Mouse (Mus musculus) midbrain, embryonic 13.5 days (tissue): ENCODE measurements around the gene Raf1. TPM values are rescaled to one million over a fixed set of nuclear protein-coding genes. Genes with fewer than 3 reads are reported as not detected.

Source experiments
- ATAC-seq: fragments of 200-750 bp; cut with Nextera tagmentation; 2 replicates; pipeline ENCODE4 v1.8.0; 2017; ENCODE audit warnings: mild to moderate bottlenecking, moderate TSS enrichment, moderate library complexity
- H3K27ac ChIP-seq: fragments of 300-500 bp; sonication (generic); 2 replicates; pipeline ENCODE4 v1.5.1; 2015; ENCODE audit warnings: inconsistent platforms, mild to moderate bottlenecking, moderate library complexity
- H3K27me3 ChIP-seq: fragments of 300-500 bp; sonication (generic); 2 replicates; pipeline ENCODE4 v1.6.1; 2015; ENCODE audit warnings: mild to moderate bottlenecking, inconsistent platforms
- H3K36me3 ChIP-seq: fragments of 300-500 bp; sonication (generic); 2 replicates; pipeline ENCODE4 v1.6.1; 2015; ENCODE audit warnings: mild to moderate bottlenecking, inconsistent platforms
- H3K4me1 ChIP-seq: fragments of 300-500 bp; sonication (generic); replicated peaks from 2 replicates; pipeline ENCODE4 v1.6.1; 2015; ENCODE audit warnings: inconsistent platforms
- H3K4me2 ChIP-seq: fragments of 300-500 bp; sonication (generic); replicated peaks from 2 replicates; pipeline ENCODE4 v1.6.1; 2015; ENCODE audit warnings: moderate library complexity, mild to moderate bottlenecking, inconsistent platforms
- H3K4me3 ChIP-seq: fragments of 300-500 bp; sonication (generic); replicated peaks from 2 replicates; pipeline ENCODE4 v1.5.1; 2015; ENCODE audit warnings: mild to moderate bottlenecking, inconsistent platforms
- H3K9ac ChIP-seq: fragments of 300-500 bp; sonication (generic); replicated peaks from 2 replicates; pipeline ENCODE4 v1.6.1; 2015; ENCODE audit warnings: mild to moderate bottlenecking, inconsistent platforms
- H3K9me3 ChIP-seq: fragments of 300-500 bp; sonication (generic); 2 replicates; pipeline ENCODE4 v1.6.1; 2016; ENCODE audit warnings: mild to moderate bottlenecking, inconsistent platforms
- WGBS: fragments of 180-500 bp; shearing (Covaris S2); methylation state at CpG from one replicate; pipeline ENCODE4 v1.1.7; 2015; 5-methylcytosine and 5-hydroxymethylcytosine counted together
- polyA plus RNA-seq: library from polyadenylated mRNA; unstranded; fragments of >200 nt; fragmentation: Nextera tagmentation; extraction: Ambion mirVana; gene quantifications from 2 replicates; pipeline ENCODE4 v1.2.1, GENCODE M21; 2015

The Raf1 gene
- polyA plus RNA-seq, 1 experiment from 2014 or later: 159 TPM

DNA sequence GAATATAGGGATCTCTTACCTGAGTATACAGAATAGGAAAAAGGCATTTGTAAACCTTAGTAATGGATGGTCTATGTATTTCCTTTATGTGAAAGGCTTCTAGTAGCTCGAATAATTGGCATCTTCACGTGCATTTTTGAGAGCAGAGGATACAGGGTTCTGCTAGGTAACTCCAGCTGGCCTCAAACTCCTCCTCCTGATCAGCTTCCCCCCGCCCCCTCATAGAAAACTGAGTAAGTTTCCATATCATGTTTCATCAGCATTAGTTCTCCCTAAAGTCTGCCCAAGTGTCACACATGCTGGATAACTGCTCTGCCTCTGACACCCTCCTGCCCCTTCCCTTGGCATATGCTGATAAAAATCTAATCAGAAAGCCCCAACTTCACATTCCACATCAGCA, 95.6 kb downstream of the Raf1 start:
- H3K4me1 ChIP-seq: no peaks in the 10 kb centered on the region
- peaks cover 56% of the 10 kb centered on the region for H3K36me3 ChIP-seq
- no peak overlapping the region for H3K27ac ChIP-seq
- 88% methylated on average over 3 of the region's 3 CpGs for WGBS
- no peak overlapping the region for H3K4me3 ChIP-seq
- no peaks in the 10 kb centered on the region for H3K27me3 ChIP-seq
- H3K9ac ChIP-seq: no peak overlapping the region
- H3K4me2 ChIP-seq: no peak overlapping the region
- no peaks in the 10 kb centered on the region for H3K9me3 ChIP-seq
- no peak for ATAC-seq

DNA sequence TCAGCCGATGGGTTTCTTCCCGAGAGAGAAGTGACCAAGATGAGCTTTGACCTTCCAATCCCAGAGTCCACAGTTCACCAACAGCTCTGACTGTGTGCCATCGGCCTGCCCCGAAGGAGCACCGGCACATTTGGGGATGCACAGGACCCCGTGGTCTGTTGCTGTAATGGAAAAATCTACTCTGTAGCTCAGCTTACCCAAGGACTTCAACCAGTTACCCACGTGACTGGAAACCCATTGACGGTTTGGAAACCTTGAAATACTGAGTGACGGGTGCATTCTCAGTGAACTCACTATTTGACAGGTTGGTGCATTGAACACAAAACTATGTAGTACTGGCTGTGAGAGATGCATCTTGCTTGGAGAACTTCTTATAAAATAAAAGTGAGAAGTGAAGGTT, 98.5 kb downstream of the Raf1 start:
- H3K9ac ChIP-seq: no peak overlapping the region
- no peak overlapping the region for H3K4me3 ChIP-seq
- 88% methylated on average over 9 of the region's 9 CpGs for WGBS
- no peak for ATAC-seq
- no peaks in the 10 kb centered on the region for H3K27me3 ChIP-seq
- no peak overlapping the region for H3K27ac ChIP-seq
- H3K4me2 ChIP-seq: no peak overlapping the region
- H3K36me3 ChIP-seq: peaks cover 76% of the 10 kb centered on the region
- H3K9me3 ChIP-seq: no peaks in the 10 kb centered on the region
- no peaks in the 10 kb centered on the region for H3K4me1 ChIP-seq

DNA sequence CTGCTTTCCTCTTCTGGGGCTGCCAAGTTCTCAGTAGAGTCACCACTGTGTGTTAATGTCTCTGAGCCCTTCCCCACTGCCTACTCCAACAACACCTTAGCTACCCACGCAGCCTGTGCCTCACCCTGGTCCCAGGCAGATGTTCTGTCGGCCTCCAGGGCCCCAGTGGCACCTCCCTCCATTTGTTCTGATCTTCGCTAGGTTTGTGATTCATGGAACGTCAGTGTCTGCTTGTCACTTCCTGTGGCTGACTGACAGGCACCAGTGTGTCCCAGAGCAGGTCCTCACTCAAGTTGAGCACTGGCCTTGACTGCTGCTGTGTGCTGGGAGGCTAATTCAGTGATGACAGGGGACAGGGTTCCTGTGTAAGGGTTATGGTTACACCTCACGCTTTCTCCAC, 99.0 kb downstream of the Raf1 start:
- 86% methylated on average over 5 of the region's 5 CpGs for WGBS
- Histone ChIP-seq H3K27ac (no peak overlapping the region), H3K36me3 (peaks cover 79% of the 10 kb centered on the region), H3K4me2 (no peak overlapping the region), H3K4me1 (no peaks in the 10 kb centered on the region), H3K4me3 (no peak overlapping the region), H3K9ac (no peak overlapping the region), H3K27me3 (no peaks in the 10 kb centered on the region), H3K9me3 (no peaks in the 10 kb centered on the region)
- no peak for ATAC-seq

DNA sequence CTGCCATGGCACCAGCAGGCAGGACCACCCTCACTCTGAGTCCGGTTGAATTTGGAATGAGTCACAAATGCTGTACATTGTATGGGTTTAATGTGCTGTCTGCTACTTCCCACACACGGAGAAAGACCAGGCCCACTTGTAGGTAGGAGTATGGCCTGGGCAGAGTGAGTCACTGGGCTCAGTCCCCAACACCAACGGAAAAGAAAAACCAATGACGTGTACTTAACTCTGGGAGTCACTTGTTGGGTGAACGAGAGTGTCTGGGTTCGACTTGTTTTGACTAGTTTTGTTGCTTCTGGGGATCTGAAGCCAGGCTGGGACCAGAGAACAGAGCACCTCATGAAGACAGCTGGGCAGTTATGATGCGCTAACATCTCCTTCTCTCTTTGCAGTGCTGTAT, 102.3 kb downstream of the Raf1 start:
- H3K36me3 ChIP-seq: peaks cover 80% of the 10 kb centered on the region
- H3K4me1 ChIP-seq: no peaks in the 10 kb centered on the region
- ATAC-seq: no peak
- no peak overlapping the region for H3K4me3 ChIP-seq
- no peaks in the 10 kb centered on the region for H3K27me3 ChIP-seq
- WGBS: 92% methylated on average over 7 of the region's 7 CpGs
- no peak overlapping the region for H3K27ac ChIP-seq
- no peak overlapping the region for H3K9ac ChIP-seq
- no peaks in the 10 kb centered on the region for H3K9me3 ChIP-seq
- no peak overlapping the region for H3K4me2 ChIP-seq

Other genes with a start within 250 kb of the Raf1 start
- 32.9 and 35.2 TPM in 2 replicates for gene Tsen2, start 132.0 kb downstream of the Raf1 start, polyA plus RNA-seq
- gene Mkrn2os, start 84.1 kb downstream of the Raf1 start, polyA plus RNA-seq: 0.24 and 0.44 TPM in 2 replicates
- gene Mkrn2, start 74.7 kb downstream of the Raf1 start, polyA plus RNA-seq: 29.4 and 31.1 TPM in 2 replicates
- gene Tmem40, start 85.8 kb upstream of the Raf1 start, polyA plus RNA-seq: 0.79 and 1.1 TPM in 2 replicates
- 16.4 and 18.5 TPM in 2 replicates for gene Cand2, start 97.9 kb upstream of the Raf1 start, polyA plus RNA-seq
- gene Rpl32, start 132.1 kb upstream of the Raf1 start, polyA plus RNA-seq: 1,380 and 1,385 TPM in 2 replicates
- gene Efcab12, start 161.8 kb upstream of the Raf1 start, polyA plus RNA-seq: 2.2 and 3.2 TPM in 2 replicates
- 14.5 and 14.9 TPM in 2 replicates for gene Mbd4, start 176.7 kb upstream of the Raf1 start, polyA plus RNA-seq
- 25.8 and 28.8 TPM in 2 replicates for gene Ift122, start 176.8 kb upstream of the Raf1 start, polyA plus RNA-seq